16 mouse cellular contexts compared by ENCODE assay signal in genomic region chr6:137457210-137457609, GRCm38 (mm10).
DNase-seq lines count a peak whose midpoint lies in the region; ATAC-seq and TF ChIP-seq lines count a peak whose summit lies in the region.
"Had no signal": no experiment of that assay in that cellular context is flagged by ENCODE, and none has a peak within 500 bp of the region (broad histone marks: within the 10 kb centered on the region; RNA-seq: fewer than 3 reads in every experiment).

No protein-coding gene starts in this region.

- H3K9ac ChIP-seq in intestine, embryonic 16.5 days (ENCODE audit: low read depth, low read length): no peak overlapping the region
- H3K9ac ChIP-seq in intestine, postnatal 0 days (ENCODE audit: low read depth, low read length): no peak overlapping the region
- H3K9ac ChIP-seq in heart, embryonic 15.5 days: no peak overlapping the region
- H3K9ac ChIP-seq in stomach, embryonic 16.5 days (ENCODE audit: low read length): 0 out of 2 replicates have a peak overlapping the region, but pooled peaks have one; percentile 18
- H3K9ac ChIP-seq: embryonic facial prominence, embryonic 13.5 days; liver, embryonic 15.5 days had no signal

- WGBS in intestine, embryonic 16.5 days: 29% methylated on average over 7 of the region's 7 CpGs
- WGBS in intestine, postnatal 0 days: 34% methylated on average over 7 of the region's 7 CpGs
- 28% methylated on average over 7 of the region's 7 CpGs for WGBS in heart, embryonic 15.5 days
- WGBS in stomach, embryonic 16.5 days: 27% methylated on average over 7 of the region's 7 CpGs

- no peaks in the 10 kb centered on the region for H3K9me3 ChIP-seq in intestine, embryonic 16.5 days (ENCODE audit: control insufficient read depth, low read length)
- no peaks in the 10 kb centered on the region for H3K9me3 ChIP-seq in intestine, postnatal 0 days (ENCODE audit: control insufficient read depth)
- H3K9me3 ChIP-seq in heart, embryonic 15.5 days (replicated peaks): no peaks in the 10 kb centered on the region
- no peaks in the 10 kb centered on the region for H3K9me3 ChIP-seq in stomach, embryonic 16.5 days (replicated peaks; ENCODE audit: control insufficient read depth, low read length)
- H3K9me3 ChIP-seq: embryonic facial prominence, embryonic 13.5 days; liver, embryonic 15.5 days had no signal

- DNase-seq in heart, adult 8-10 months (ENCODE audit: low spot score): peak; percentile 53
- DNase-seq in thymus, adult 18-20 months: no peak
- no peak for DNase-seq in adrenal gland, postnatal 14 days
- DNase-seq in thymus, postnatal 36 days: no peak
- DNase-seq: adrenal gland, postnatal 25 days; cerebellum, adult 9-10 months; kidney, adult 8-10 months; kidney, postnatal 36 days; lung, postnatal 10 days; thymus, postnatal 14 days had no signal

- TF ChIP-seq CTCF in intestine, postnatal 0 days (IDR thresholded peaks at IDR 0.05; ENCODE audit: low read depth): no peak

- 0 out of 2 replicates have a peak overlapping the region, but pooled peaks have one; percentile 0 for H3K4me2 ChIP-seq in intestine, embryonic 16.5 days (ENCODE audit: low read depth, low read length)
- H3K4me2 ChIP-seq in intestine, postnatal 0 days (replicated peaks; ENCODE audit: low read depth): no peak overlapping the region
- H3K4me2 ChIP-seq in heart, embryonic 15.5 days: no peak overlapping the region
- H3K4me2 ChIP-seq in stomach, embryonic 16.5 days (ENCODE audit: low read depth, low read length): 0 out of 2 replicates have a peak overlapping the region, but pooled peaks have one; percentile 12
- H3K4me2 ChIP-seq: embryonic facial prominence, embryonic 13.5 days; liver, embryonic 15.5 days had no signal

- no peak for ATAC-seq in intestine, embryonic 16.5 days
- ATAC-seq in intestine, postnatal 0 days: no peak
- no peak for ATAC-seq in heart, embryonic 15.5 days (replicated peaks; ENCODE audit: insufficient number of reproducible peaks, insufficient read depth, low FRiP score, low read depth)
- ATAC-seq in stomach, embryonic 16.5 days (ENCODE audit: insufficient read depth, low FRiP score): no peak

- H3K4me1 ChIP-seq in intestine, embryonic 16.5 days (ENCODE audit: control insufficient read depth, insufficient read depth, low read length): peaks cover 5% of the 10 kb centered on the region
- H3K4me1 ChIP-seq in intestine, postnatal 0 days (replicated peaks; ENCODE audit: control insufficient read depth, insufficient read depth, low read length): no peaks in the 10 kb centered on the region
- H3K4me1 ChIP-seq in heart, embryonic 15.5 days (replicated peaks): peaks cover 29% of the 10 kb centered on the region
- H3K4me1 ChIP-seq in stomach, embryonic 16.5 days (ENCODE audit: control insufficient read depth, insufficient read depth, low read length): 0 out of 2 replicates have a peak, but pooled peaks cover 2% of the 10 kb centered on the region
- H3K4me1 ChIP-seq: liver, embryonic 15.5 days had no signal

- H3K27me3 ChIP-seq in intestine, embryonic 16.5 days (replicated peaks; ENCODE audit: control insufficient read depth, insufficient read depth, low read length): no peaks in the 10 kb centered on the region
- no peaks in the 10 kb centered on the region for H3K27me3 ChIP-seq in intestine, postnatal 0 days (replicated peaks; ENCODE audit: control insufficient read depth, insufficient read depth, low read length)
- H3K27me3 ChIP-seq in heart, embryonic 15.5 days: no peaks in the 10 kb centered on the region
- no peaks in the 10 kb centered on the region for H3K27me3 ChIP-seq in stomach, embryonic 16.5 days (ENCODE audit: control insufficient read depth, insufficient read depth, low read length)
- H3K27me3 ChIP-seq: liver, embryonic 15.5 days had no signal

- H3K36me3 ChIP-seq in intestine, embryonic 16.5 days (ENCODE audit: control insufficient read depth, insufficient read depth, low read length): no peaks in the 10 kb centered on the region
- no peaks in the 10 kb centered on the region for H3K36me3 ChIP-seq in intestine, postnatal 0 days (ENCODE audit: control insufficient read depth, insufficient read depth)
- H3K36me3 ChIP-seq in heart, embryonic 15.5 days: no peaks in the 10 kb centered on the region
- H3K36me3 ChIP-seq in stomach, embryonic 16.5 days (ENCODE audit: control insufficient read depth, insufficient read depth, low read length): no peaks in the 10 kb centered on the region
- H3K36me3 ChIP-seq: embryonic facial prominence, embryonic 13.5 days; liver, embryonic 15.5 days had no signal

- H3K4me3 ChIP-seq in intestine, embryonic 16.5 days (ENCODE audit: low read length): no peak overlapping the region
- no peak overlapping the region for H3K4me3 ChIP-seq in intestine, postnatal 0 days (ENCODE audit: low read depth, low read length)
- H3K4me3 ChIP-seq in heart, embryonic 15.5 days: no peak overlapping the region
- H3K4me3 ChIP-seq in stomach, embryonic 16.5 days (replicated peaks; ENCODE audit: low read length): no peak overlapping the region
- H3K4me3 ChIP-seq: embryonic facial prominence, embryonic 13.5 days; liver, embryonic 15.5 days had no signal

- no peak overlapping the region for H3K27ac ChIP-seq in intestine, embryonic 16.5 days (ENCODE audit: low read length)
- no peak overlapping the region for H3K27ac ChIP-seq in intestine, postnatal 0 days (ENCODE audit: low read depth, low read length)
- H3K27ac ChIP-seq in heart, embryonic 15.5 days: peak overlapping the region; percentile 67
- no peak overlapping the region for H3K27ac ChIP-seq in stomach, embryonic 16.5 days (ENCODE audit: low read length)
- H3K27ac ChIP-seq: embryonic facial prominence, embryonic 13.5 days; liver, embryonic 15.5 days had no signal

Comparison
In these comparisons a context has a peak if more than half of its experiments do, and no peak if none do; other contexts are left out.
1. H3K4me2 ChIP-seq: peak in intestine, embryonic 16.5 days (single experiment) and stomach, embryonic 16.5 days (single experiment); none in intestine, postnatal 0 days (single experiment) and heart, embryonic 15.5 days (single experiment).